Mouse (Mus musculus) neural tube, embryonic 13.5 days (tissue): ENCODE data around the gene Cdx2. TPM values are rescaled to one million over a fixed set of nuclear protein-coding genes. Genes with fewer than 3 reads are reported as not detected.

Experiments used
- ATAC-seq: fragments of 200-750 bp; cut with Nextera tagmentation; 2 replicates; pipeline ENCODE4 v1.8.0; 2017; ENCODE audit warnings: low read depth, mild to moderate bottlenecking, moderate TSS enrichment, moderate library complexity
- H3K27ac ChIP-seq: fragments of 300-500 bp; sonication (generic); replicated peaks from 2 replicates; pipeline ENCODE4 v1.5.1; 2015; ENCODE audit warnings: moderate library complexity, mild to moderate bottlenecking, inconsistent platforms
- H3K27me3 ChIP-seq: fragments of 300-500 bp; sonication (generic); 2 replicates; pipeline ENCODE4 v1.6.1; 2015; ENCODE audit warnings: mild to moderate bottlenecking, inconsistent platforms
- H3K36me3 ChIP-seq: fragments of 300-500 bp; sonication (generic); 2 replicates; pipeline ENCODE4 v1.6.1; 2015; ENCODE audit warnings: mild to moderate bottlenecking, inconsistent platforms
- H3K4me1 ChIP-seq: fragments of 300-500 bp; sonication (generic); replicated peaks from 2 replicates; pipeline ENCODE4 v1.6.1; 2015; ENCODE audit warnings: inconsistent platforms
- H3K4me2 ChIP-seq: fragments of 300-500 bp; sonication (generic); 2 replicates; pipeline ENCODE4 v1.6.1; 2015; ENCODE audit warnings: inconsistent platforms, mild to moderate bottlenecking, moderate library complexity
- H3K4me3 ChIP-seq: fragments of 300-500 bp; sonication (generic); 2 replicates; pipeline ENCODE4 v1.5.1; 2015; ENCODE audit warnings: mild to moderate bottlenecking, inconsistent platforms
- H3K9ac ChIP-seq: fragments of 300-500 bp; sonication (generic); 2 replicates; pipeline ENCODE4 v1.6.1; 2015; ENCODE audit warnings: moderate library complexity, mild to moderate bottlenecking, inconsistent platforms
- H3K9me3 ChIP-seq: fragments of 300-500 bp; sonication (generic); 2 replicates; pipeline ENCODE4 v1.6.1; 2016; ENCODE audit warnings: inconsistent platforms
- WGBS: fragments of 180-500 bp; shearing (Covaris S2); methylation state at CpG from one replicate; pipeline ENCODE4 v1.1.7; 2015; 5-methylcytosine and 5-hydroxymethylcytosine counted together
- polyA plus RNA-seq: library from polyadenylated mRNA; unstranded; fragments of >200 nt; fragmentation: Nextera tagmentation; extraction: Ambion mirVana; gene quantifications from 2 replicates; pipeline ENCODE4 v1.2.1, GENCODE M21; 2015

Gene Cdx2
- polyA plus RNA-seq, 1 experiment from 2014 or later = not detected

DNA sequence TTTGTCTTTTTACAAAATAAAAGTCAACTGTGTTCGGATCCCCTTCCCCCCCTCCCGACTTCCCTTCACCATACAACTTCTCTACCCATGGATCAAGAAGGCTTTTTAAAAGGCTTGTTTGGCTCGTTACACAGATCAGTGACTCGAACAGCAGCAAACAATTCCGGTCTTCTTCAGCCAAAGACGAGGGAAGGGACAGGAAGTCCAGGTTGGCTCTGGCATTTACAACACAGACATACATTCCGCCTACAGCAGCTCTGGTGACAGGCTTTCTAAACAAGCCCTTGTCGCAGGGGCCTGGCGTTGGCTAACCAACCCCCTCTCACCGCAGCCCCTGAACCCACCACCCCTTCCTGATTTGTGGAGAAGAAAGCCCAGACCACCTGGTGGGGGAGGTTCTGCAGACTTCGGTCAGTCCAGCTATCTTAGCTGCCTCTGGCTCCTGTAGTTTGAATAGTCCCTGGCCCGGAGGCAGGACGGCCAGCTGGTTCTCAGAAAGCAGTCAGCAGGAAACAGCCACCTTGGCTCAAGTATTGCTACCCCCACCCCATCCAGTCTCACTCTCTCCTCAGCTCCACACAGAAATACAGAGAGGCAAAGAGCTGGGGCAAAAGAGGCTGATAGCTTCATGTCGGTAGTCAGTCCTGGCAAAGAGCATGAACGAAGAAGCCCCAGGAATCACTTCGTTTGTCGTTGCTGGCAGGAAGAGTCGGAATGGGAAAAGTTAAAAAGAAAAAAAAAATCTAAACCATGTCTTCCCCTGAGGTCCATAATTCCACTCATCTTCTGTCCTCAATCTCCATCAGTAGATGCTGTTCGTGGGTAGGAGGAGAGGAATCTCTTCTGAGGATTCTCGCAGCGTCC, 5.9 kb downstream of the Cdx2 start:
- no peak for ATAC-seq
- Histone ChIP-seq H3K36me3 (no peaks in the 10 kb centered on the region), H3K27ac (no peak overlapping the region), H3K9me3 (no peaks in the 10 kb centered on the region), H3K4me2 (no peak overlapping the region), H3K4me3 (no peak overlapping the region), H3K4me1 (peaks cover 30% of the 10 kb centered on the region), H3K27me3 (peaks cover 98% of the 10 kb centered on the region), H3K9ac (no peak overlapping the region)
- WGBS = 4% methylated on average over 21 of the region's 21 CpGs

DNA sequence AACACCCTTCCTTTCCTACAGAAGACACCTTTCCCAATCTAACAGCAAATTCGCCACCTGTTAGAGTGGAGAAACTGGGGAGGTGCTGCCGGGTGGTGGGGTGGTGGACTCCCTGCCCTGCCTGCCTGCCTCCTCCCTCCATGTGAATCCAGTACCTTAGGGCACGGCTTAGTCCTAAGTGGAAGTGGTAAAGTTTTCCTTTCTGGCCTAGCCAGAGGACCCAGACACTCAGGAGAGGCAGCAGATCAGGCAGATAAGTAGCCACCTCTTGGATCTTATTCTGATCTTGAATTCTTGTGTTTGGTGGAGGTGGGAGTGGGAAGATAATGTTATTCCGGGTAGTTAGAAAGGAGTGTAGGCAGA, 7.1 kb downstream of the Cdx2 start:
- WGBS = 12% methylated on average over 4 of the region's 4 CpGs
- Histone ChIP-seq H3K4me2 (peak overlapping the region; percentile 45), H3K4me1 (peaks cover 28% of the 10 kb centered on the region), H3K9me3 (no peaks in the 10 kb centered on the region), H3K9ac (no peak overlapping the region), H3K4me3 (0 out of 2 replicates have a peak overlapping the region, but pooled peaks have one; percentile 19), H3K27ac (no peak overlapping the region), H3K36me3 (no peaks in the 10 kb centered on the region), H3K27me3 (peaks cover 96% of the 10 kb centered on the region)
- no peak for ATAC-seq

DNA sequence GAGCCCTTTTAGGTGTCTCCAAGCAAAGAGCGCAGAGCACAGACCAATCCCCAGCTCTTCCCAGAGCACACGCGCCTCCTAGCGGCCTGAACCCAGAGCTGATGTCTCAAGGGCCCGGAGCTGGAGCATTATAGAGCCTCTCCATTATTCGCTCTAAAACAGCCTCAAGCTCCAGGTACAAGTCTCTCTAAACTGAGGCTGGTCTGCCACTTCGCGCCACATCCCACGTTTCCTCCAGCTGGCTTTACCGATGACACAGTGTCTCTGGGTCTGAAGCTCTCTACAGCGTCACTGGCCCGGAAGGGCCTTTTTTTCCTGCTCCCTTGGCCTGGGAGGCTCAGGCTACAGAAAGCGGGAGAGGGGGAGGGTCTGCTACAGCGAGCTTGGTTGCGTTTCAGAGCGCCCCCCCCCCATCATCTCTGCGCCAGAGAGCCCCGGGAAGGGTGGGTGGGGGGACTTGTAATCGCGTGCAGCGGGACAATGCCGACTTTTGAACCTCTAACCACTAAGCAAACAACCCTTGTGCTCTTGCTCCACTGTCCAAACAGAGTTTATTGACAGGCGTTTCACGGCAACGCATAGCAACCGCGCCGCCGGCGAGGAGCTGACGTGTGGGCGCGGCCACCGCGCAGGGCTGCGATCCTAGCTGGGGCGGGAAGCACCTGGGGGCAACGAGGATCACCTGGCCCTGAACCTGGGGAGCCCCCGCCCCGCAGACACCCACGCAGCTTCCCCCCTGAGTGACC, 7.6 kb downstream of the Cdx2 start:
- no peak overlapping the region for H3K27ac ChIP-seq
- peak; percentile 67; the same call in 1 of the 2 replicates for ATAC-seq
- H3K9ac ChIP-seq = no peak overlapping the region
- H3K4me1 ChIP-seq = peaks cover 22% of the 10 kb centered on the region
- WGBS = under 1% methylated on average over 39 of the region's 41 CpGs
- H3K4me3 ChIP-seq = peak overlapping the region; percentile 19
- peak overlapping the region; percentile 45 for H3K4me2 ChIP-seq
- no peaks in the 10 kb centered on the region for H3K36me3 ChIP-seq
- H3K27me3 ChIP-seq = peaks cover 96% of the 10 kb centered on the region
- H3K9me3 ChIP-seq = no peaks in the 10 kb centered on the region

DNA sequence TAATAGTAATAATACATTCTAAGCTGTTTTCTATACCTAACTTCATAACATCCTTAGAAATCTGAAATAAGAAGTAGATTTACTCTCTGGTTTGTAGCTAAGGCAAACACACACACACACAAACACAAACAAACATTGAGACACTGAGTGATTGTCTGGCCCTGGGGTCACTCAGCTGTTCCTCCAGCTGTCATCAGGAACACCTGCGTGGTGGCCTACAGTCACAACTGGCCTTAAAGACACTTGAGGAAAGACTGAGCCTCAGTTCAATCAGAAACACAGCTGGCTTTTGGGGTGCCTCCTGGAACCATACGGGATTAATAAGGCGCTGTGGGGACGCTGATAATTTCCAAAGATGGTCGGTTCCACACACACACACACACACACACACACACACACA, 9.8 kb downstream of the Cdx2 start:
- no peaks in the 10 kb centered on the region for H3K9me3 ChIP-seq
- no peak overlapping the region for H3K27ac ChIP-seq
- H3K4me3 ChIP-seq = no peak overlapping the region
- no peak overlapping the region for H3K9ac ChIP-seq
- no peak for ATAC-seq
- peaks cover 17% of the 10 kb centered on the region for H3K4me1 ChIP-seq
- H3K36me3 ChIP-seq = no peaks in the 10 kb centered on the region
- H3K27me3 ChIP-seq = peaks cover 96% of the 10 kb centered on the region
- no peak overlapping the region for H3K4me2 ChIP-seq
- WGBS = 73% methylated on average over 5 of the region's 5 CpGs

DNA sequence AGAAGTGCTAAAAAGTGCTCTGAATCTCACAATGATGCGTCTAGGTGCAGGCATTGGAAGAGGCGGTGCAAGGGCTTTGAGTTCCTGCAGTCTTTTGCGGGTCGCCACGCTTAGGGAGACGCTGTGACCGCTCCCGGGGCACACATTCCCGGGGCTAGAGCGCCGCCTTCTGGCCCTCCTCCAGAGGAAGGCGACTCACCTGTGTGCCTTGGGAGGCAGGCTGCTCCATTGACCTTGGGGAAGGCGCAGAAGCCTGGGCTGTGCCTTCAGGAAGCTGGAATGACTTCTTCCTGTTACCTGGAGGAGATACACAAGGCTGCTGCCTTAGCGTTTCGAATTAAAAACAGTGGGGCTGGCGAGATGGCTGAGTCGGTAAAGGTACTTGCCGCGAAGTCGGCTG, 12.9 kb downstream of the Cdx2 start:
- no peaks in the 10 kb centered on the region for H3K4me1 ChIP-seq

DNA sequence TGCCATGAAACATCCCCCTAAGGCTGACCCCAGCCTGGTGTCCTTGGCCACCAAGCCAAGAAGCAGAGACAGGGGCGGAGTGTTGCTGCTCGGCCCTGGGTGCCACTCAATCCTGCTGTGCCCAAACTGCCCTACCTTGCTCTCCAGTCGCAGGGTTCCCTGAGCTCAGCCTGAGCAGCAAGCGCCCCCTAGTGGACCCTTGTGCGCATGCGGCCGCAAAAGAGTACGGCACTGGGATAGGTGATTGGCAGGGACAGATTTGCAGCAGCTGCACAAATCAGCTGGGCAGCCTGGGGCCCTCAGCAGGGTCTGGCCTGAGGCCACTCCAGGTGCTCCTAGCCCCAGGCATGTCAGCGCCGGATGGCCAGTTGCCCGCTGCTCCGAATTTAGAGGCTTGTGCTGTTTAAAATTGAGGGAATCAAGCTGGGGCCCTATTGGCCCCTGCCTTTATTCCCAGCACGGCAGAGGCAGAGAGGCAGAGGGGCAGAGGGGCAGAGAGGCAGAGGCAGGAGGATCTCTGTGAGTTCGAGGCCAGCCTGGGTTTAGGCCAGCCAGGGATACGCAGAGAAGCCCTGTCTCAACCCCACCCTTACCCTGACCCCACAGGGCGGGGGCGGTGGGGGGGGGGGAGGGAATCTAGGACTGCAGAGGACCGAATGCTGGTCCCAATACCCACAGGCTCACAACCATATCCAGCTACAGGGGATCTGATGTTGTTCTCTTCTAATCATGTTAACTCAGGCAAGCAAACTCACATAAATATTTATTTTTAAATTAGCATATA, 13.8 kb downstream of the Cdx2 start:
- Histone ChIP-seq H3K4me2 (no peak overlapping the region), H3K4me1 (no peaks in the 10 kb centered on the region), H3K9me3 (0 out of 2 replicates have a peak, but pooled peaks cover 3% of the 10 kb centered on the region), H3K4me3 (no peak overlapping the region), H3K9ac (no peak overlapping the region), H3K36me3 (no peaks in the 10 kb centered on the region), H3K27ac (no peak overlapping the region), H3K27me3 (peaks cover 71% of the 10 kb centered on the region)
- ATAC-seq = peak; percentile 81
- 23% methylated on average over 18 of the region's 18 CpGs for WGBS

More for the DNA sequence above, 12.9 kb downstream of the Cdx2 start:
- H3K36me3 ChIP-seq = no peaks in the 10 kb centered on the region
- no peak overlapping the region for H3K27ac ChIP-seq
- H3K9ac ChIP-seq = no peak overlapping the region
- H3K9me3 ChIP-seq = 0 out of 2 replicates have a peak, but pooled peaks cover 3% of the 10 kb centered on the region
- H3K27me3 ChIP-seq = peaks cover 79% of the 10 kb centered on the region
- no peak for ATAC-seq
- no peak overlapping the region for H3K4me3 ChIP-seq
- no peak overlapping the region for H3K4me2 ChIP-seq
- WGBS = 29% methylated on average over 20 of the region's 20 CpGs

DNA sequence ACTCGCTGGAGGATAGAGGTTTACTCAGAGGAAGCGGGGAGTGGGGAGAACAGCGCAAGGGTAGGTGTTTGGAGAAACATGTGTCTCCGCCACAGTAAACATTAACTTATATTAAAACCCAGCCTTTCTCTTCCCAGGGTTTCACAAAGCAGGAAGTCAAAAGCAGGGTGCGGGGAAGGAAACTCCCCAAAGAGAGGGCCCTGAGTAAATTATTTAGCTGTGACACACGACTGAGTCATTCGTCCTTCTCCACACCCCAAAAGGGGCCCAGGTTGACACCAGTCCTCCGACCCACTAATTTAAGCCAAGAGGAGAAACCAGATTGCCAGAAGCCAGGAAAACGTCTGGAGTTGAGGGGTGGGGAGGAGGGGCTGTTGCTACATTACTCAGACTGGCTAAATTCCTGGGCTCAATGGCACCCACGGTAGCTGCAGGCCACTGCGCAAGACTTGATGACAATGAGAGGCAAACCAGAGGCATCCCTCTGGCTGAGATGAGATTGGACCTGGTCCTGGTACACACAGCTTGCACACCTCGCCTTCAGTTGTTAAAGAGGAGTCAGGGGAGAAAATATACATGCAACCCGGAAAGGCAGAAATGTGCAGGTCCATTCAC, 14.5 kb downstream of the Cdx2 start:
- WGBS = 49% methylated on average over 13 of the region's 13 CpGs
- Histone ChIP-seq H3K9ac (no peak overlapping the region), H3K27ac (no peak overlapping the region), H3K4me2 (no peak overlapping the region), H3K9me3 (0 out of 2 replicates have a peak, but pooled peaks cover 3% of the 10 kb centered on the region), H3K36me3 (no peaks in the 10 kb centered on the region), H3K4me3 (no peak overlapping the region), H3K27me3 (peaks cover 63% of the 10 kb centered on the region), H3K4me1 (no peaks in the 10 kb centered on the region)
- no peak for ATAC-seq

DNA sequence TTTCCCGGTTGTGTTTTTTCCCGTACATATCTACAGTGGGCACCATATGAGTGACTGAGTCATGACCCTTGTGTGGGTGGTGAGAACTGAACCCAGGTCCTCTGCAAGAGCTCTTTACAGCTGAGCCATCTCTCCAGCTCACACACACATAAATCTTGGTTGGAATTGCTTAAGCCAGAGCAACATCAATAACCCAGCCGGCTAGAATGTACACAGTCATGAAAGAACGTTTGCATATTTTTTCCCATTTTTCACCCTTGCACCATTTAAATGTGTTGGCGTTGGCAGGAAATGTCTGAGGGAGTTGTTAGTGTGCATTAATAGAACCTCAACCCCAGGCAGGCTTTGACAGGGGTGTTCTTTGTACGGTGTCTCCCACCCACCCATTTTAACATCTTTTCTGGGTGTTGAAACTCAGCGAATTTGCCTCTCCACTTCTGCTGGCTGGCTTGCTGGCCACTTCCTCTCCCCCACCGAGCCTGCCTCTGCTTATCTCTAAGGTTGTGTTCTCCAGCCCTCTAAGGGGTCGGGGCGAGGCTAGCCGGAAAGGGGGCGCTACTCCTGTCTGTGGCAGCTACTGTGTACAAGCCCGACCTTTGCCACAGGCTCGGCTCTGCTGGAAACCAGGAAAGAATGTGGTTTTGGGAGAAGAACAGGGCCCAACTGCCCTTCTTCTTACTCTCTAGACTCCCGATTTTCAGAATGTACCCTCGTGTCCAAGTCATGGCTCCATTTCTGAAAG, 15.1 kb downstream of the Cdx2 start:
- Histone ChIP-seq H3K4me1 (no peaks in the 10 kb centered on the region), H3K9ac (no peak overlapping the region), H3K4me3 (no peak overlapping the region), H3K4me2 (no peak overlapping the region), H3K27me3 (peaks cover 57% of the 10 kb centered on the region), H3K9me3 (0 out of 2 replicates have a peak, but pooled peaks cover 3% of the 10 kb centered on the region), H3K36me3 (no peaks in the 10 kb centered on the region), H3K27ac (no peak overlapping the region)
- WGBS = 49% methylated on average over 16 of the region's 16 CpGs
- no peak for ATAC-seq

DNA sequence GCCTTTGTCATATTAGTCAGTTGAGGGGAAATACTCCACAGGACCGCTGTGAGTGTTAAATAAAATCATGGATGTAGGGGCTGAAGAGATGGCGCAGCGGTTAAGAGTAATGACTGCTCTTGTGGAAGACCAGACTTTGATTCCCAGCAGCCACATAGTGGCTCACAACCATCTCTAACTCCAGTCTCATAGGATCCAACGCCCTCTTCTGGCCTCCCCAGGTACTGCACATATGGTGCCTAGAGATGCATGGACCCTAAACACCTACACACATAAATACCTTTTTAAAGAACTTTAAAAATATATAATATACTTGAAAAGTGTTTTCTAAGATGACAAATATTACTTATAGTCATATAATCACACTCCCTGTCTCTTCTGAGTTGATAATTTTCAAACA, 22.7 kb downstream of the Cdx2 start:
- Histone ChIP-seq H3K9ac (no peak overlapping the region), H3K27me3 (peaks cover 39% of the 10 kb centered on the region), H3K4me2 (no peak overlapping the region), H3K9me3 (no peaks in the 10 kb centered on the region), H3K4me1 (no peaks in the 10 kb centered on the region), H3K27ac (no peak overlapping the region), H3K4me3 (no peak overlapping the region), H3K36me3 (no peaks in the 10 kb centered on the region)
- ATAC-seq = no peak
- WGBS = 78% methylated on average over 4 of the region's 4 CpGs

DNA sequence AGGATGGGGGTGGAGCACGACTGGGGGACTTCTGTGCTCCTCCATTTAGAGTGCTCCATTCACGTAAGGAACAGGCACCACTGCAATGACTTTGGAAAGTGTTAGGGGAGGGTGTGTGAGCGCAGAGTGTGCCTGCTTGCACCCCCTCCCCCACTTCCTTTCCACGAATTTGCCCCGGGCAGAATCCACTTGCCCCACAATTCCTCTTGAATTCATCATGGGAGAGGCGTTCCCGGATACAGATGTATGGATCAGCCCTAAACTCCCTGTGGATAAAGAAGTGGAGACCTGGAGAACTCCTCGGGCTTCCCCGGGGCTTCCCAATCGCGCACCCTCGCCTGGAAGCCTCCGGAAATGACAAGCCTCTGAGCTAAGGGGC, 29.5 kb downstream of the Cdx2 start:
- H3K27me3 ChIP-seq = peaks cover 98% of the 10 kb centered on the region
- no peak overlapping the region for H3K27ac ChIP-seq
- 0% methylated on average over 13 of the region's 13 CpGs for WGBS
- no peak overlapping the region for H3K4me3 ChIP-seq
- peaks cover 7% of the 10 kb centered on the region; the same call in 1 of the 2 replicates for H3K4me1 ChIP-seq
- no peaks in the 10 kb centered on the region for H3K36me3 ChIP-seq
- no peak overlapping the region for H3K9ac ChIP-seq
- no peak for ATAC-seq
- no peaks in the 10 kb centered on the region for H3K9me3 ChIP-seq
- H3K4me2 ChIP-seq = no peak overlapping the region
